Mouse (Mus musculus): ENCODE data around the gene Mthfd1l. TPM values are rescaled to one million over a fixed set of nuclear protein-coding genes. Genes with fewer than 3 reads are reported as not detected.

Gene Mthfd1l
- total and polyA plus RNA-seq, 3 experiments = 0.27 to 0.99 (median 0.77) TPM

DNA sequence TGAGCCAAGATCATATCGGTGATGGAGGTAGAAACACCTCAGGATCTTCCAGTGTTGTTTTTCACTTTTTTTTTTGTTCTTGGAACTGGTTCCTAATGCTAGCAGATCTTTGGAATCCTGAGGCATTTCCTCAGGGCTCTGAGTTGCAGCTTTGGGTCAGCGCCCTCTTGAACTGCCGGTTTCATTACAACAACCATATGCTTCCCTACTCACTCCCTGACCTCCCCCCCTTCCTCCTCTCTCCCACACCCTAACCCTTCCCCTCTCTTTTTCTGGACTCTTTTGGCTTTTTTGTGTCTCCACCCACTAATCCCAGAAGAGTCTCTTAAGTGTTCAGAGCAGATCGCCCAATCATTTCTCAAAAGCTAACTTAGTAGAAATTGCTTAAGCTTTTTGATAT lies 156.0 kb downstream of the Mthfd1l start:
- peaks cover 7% of the 10 kb centered on the region for H3K4me1 ChIP-seq (ENCODE audit: control insufficient read depth, insufficient read depth, low read length)
- no peak overlapping the region for H3K9ac ChIP-seq (ENCODE audit: low read depth, low read length)
- H3K36me3 ChIP-seq (ENCODE audit: control insufficient read depth, insufficient read depth, low read length) = no peaks in the 10 kb centered on the region
- H3K27me3 ChIP-seq (ENCODE audit: control insufficient read depth, insufficient read depth, low read length) = no peaks in the 10 kb centered on the region
- peak; percentile 34 to 61 for DNase-seq
- H3K27ac ChIP-seq = peak overlapping the region; percentile 47
- TF ChIP-seq CTCF (IDR thresholded peaks at IDR 0.05) (no peak), EP300 (IDR thresholded peaks at IDR 0.05; ENCODE audit: insufficient read depth, low read depth, low read length) (peak; percentile 76; the same call in 1 of the 2 replicates), POLR2A (IDR thresholded peaks at IDR 0.05; ENCODE audit: insufficient read depth, low read depth, low read length) (no peak)
- intact Hi-C loops (cut with DNase I) = no loop called here
- 36% methylated on average over 4 of the region's 4 CpGs for WGBS
- H3K79me2 ChIP-seq (replicated peaks; ENCODE audit: control insufficient read depth, insufficient read depth, low read length) = no peaks in the 10 kb centered on the region
- H3K4me3 ChIP-seq = no peak overlapping the region

DNA sequence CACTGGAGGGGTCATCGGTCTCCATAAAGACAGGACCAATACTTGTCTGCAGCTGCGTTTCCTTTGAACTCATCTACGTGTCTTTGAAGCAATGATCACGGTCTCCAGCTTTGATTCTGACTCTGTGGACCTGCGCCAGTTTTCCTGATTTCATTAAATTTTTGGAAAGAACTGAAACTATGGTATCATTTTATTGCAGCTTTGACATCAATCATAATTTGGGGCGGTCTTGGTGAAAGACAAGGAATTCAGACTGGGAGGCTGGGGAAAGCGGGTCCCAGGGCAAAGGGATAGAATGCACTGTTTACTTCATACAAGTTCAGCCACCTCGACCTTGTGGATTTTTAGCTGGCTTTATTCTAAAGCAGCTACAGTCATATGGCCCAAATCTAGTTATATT lies 156.5 kb downstream of the Mthfd1l start:
- Histone ChIP-seq H3K4me3 (no peak overlapping the region), H3K36me3 (ENCODE audit: control insufficient read depth, insufficient read depth, low read length) (no peaks in the 10 kb centered on the region), H3K79me2 (replicated peaks; ENCODE audit: control insufficient read depth, insufficient read depth, low read length) (no peaks in the 10 kb centered on the region), H3K27me3 (ENCODE audit: control insufficient read depth, insufficient read depth, low read length) (no peaks in the 10 kb centered on the region), H3K4me1 (ENCODE audit: control insufficient read depth, insufficient read depth, low read length) (peaks cover 7% of the 10 kb centered on the region), H3K27ac (peak overlapping the region; percentile 47), H3K9ac (ENCODE audit: low read depth, low read length) (no peak overlapping the region)
- intact Hi-C loops (cut with DNase I) = no loop called here
- DNase-seq = no peak
- no peak for TF ChIP-seq CTCF (IDR thresholded peaks at IDR 0.05)
- TF ChIP-seq EP300 (IDR thresholded peaks at IDR 0.05; ENCODE audit: insufficient read depth, low read depth, low read length) = no peak
- TF ChIP-seq POLR2A (IDR thresholded peaks at IDR 0.05; ENCODE audit: insufficient read depth, low read depth, low read length) = no peak
- 80% methylated on average over 8 of the region's 8 CpGs for WGBS

DNA sequence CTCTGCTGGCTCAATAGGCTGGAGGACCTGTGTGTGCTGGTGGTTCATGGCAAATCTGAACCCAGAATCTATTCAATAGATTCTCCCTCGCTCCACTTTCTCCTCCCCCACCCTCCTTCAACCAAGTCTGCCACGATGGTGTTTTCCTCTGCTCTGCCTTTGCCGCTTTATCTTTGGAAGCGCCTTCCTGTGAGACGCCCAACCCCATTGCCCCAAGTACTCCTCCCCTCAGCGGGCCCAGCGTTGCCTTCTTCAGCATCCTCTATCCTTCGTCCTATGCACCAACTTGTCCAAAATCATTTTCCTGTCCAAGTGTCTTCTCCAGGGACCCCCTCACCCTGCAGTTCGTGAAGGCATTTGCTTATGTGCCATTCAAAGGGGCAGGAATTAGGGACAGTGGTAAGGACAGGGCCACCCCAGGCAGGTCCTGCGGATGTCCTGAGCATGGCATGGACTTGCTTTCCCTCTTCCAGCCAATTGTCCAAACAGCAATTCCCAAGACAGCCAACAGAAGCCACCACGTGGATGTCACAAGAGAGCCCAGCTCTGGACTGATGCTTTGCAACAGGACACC lies 157.2 kb downstream of the Mthfd1l start:
- Histone ChIP-seq H3K27me3 (ENCODE audit: control insufficient read depth, insufficient read depth, low read length) (no peaks in the 10 kb centered on the region), H3K4me3 (no peak overlapping the region), H3K36me3 (ENCODE audit: control insufficient read depth, insufficient read depth, low read length) (no peaks in the 10 kb centered on the region), H3K27ac (no peak overlapping the region), H3K4me1 (ENCODE audit: control insufficient read depth, insufficient read depth, low read length) (peaks cover 7% of the 10 kb centered on the region), H3K79me2 (replicated peaks; ENCODE audit: control insufficient read depth, insufficient read depth, low read length) (no peaks in the 10 kb centered on the region), H3K9ac (ENCODE audit: low read depth, low read length) (no peak overlapping the region)
- intact Hi-C loops (cut with DNase I) = loop anchor here (5.0 kb wide), 1 partner anchor 38 kb away; no protein-coding TSS in a partner anchor
- 58% methylated on average over 11 of the region's 11 CpGs for WGBS
- DNase-seq = no peak
- TF ChIP-seq CTCF (IDR thresholded peaks at IDR 0.05) (no peak), POLR2A (IDR thresholded peaks at IDR 0.05; ENCODE audit: insufficient read depth, low read depth, low read length) (no peak), EP300 (IDR thresholded peaks at IDR 0.05; ENCODE audit: insufficient read depth, low read depth, low read length) (no peak)

- H3K9ac ChIP-seq (ENCODE audit: low read depth, low read length) = no peak overlapping the region
- peaks cover 7% of the 10 kb centered on the region for H3K4me1 ChIP-seq (ENCODE audit: control insufficient read depth, insufficient read depth, low read length)
- no peaks in the 10 kb centered on the region for H3K36me3 ChIP-seq (ENCODE audit: control insufficient read depth, insufficient read depth, low read length)
- no peak overlapping the region for H3K4me3 ChIP-seq
- H3K27ac ChIP-seq = no peak overlapping the region
- H3K27me3 ChIP-seq (ENCODE audit: control insufficient read depth, insufficient read depth, low read length) = no peaks in the 10 kb centered on the region
- no peaks in the 10 kb centered on the region for H3K79me2 ChIP-seq (replicated peaks; ENCODE audit: control insufficient read depth, insufficient read depth, low read length)
- DNase-seq = no peak
- WGBS = 54% methylated on average over 7 of the region's 7 CpGs
- TF ChIP-seq EP300 (IDR thresholded peaks at IDR 0.05; ENCODE audit: insufficient read depth, low read depth, low read length) (no peak), CTCF (IDR thresholded peaks at IDR 0.05) (no peak), POLR2A (IDR thresholded peaks at IDR 0.05; ENCODE audit: insufficient read depth, low read depth, low read length) (no peak)
- intact Hi-C loops (cut with DNase I) = loop anchor here (5.0 kb wide), 1 partner anchor 40 kb away; no protein-coding TSS in a partner anchor
Measured at GRCm38 (mm10) chr10:4132735-4133134, 159.8 kb downstream of the Mthfd1l start.

- intact Hi-C loops (cut with DNase I) = no loop called here
- 87% methylated on average over 5 of the region's 5 CpGs for WGBS
- H3K27ac ChIP-seq = no peak overlapping the region
Measured at GRCm38 (mm10) chr10:4135100-4135764, 162.3 kb downstream of the Mthfd1l start.

GRCm38 (mm10) chr10:4139531-4139930 lies 166.6 kb downstream of the Mthfd1l start:
- WGBS = 69% methylated on average over 3 of the region's 3 CpGs
- DNase-seq = no peak
- H3K79me2 ChIP-seq (replicated peaks; ENCODE audit: control insufficient read depth, insufficient read depth, low read length) = no peaks in the 10 kb centered on the region
- no peak for TF ChIP-seq EP300 (IDR thresholded peaks at IDR 0.05; ENCODE audit: insufficient read depth, low read depth, low read length)
- no peak for TF ChIP-seq CTCF (IDR thresholded peaks at IDR 0.05)
- no peak for TF ChIP-seq POLR2A (IDR thresholded peaks at IDR 0.05; ENCODE audit: insufficient read depth, low read depth, low read length)
- H3K27ac ChIP-seq = no peak overlapping the region
- no peaks in the 10 kb centered on the region for H3K27me3 ChIP-seq (ENCODE audit: control insufficient read depth, insufficient read depth, low read length)
- no peaks in the 10 kb centered on the region; the same call in 1 of the 2 replicates for H3K4me1 ChIP-seq (ENCODE audit: control insufficient read depth, insufficient read depth, low read length)
- H3K4me3 ChIP-seq = no peak overlapping the region
- H3K36me3 ChIP-seq (ENCODE audit: control insufficient read depth, insufficient read depth, low read length) = no peaks in the 10 kb centered on the region
- no peak overlapping the region for H3K9ac ChIP-seq (ENCODE audit: low read depth, low read length)
- intact Hi-C loops (cut with DNase I) = no loop called here

More at GRCm38 (mm10) chr10:4135100-4135764, 162.3 kb downstream of the Mthfd1l start:
- H3K4me1 ChIP-seq (ENCODE audit: control insufficient read depth, insufficient read depth, low read length) = no peaks in the 10 kb centered on the region; the same call in 1 of the 2 replicates
- no peaks in the 10 kb centered on the region for H3K79me2 ChIP-seq (replicated peaks; ENCODE audit: control insufficient read depth, insufficient read depth, low read length)
- no peaks in the 10 kb centered on the region for H3K36me3 ChIP-seq (ENCODE audit: control insufficient read depth, insufficient read depth, low read length)
- TF ChIP-seq POLR2A (IDR thresholded peaks at IDR 0.05; ENCODE audit: insufficient read depth, low read depth, low read length) = no peak
- TF ChIP-seq CTCF (IDR thresholded peaks at IDR 0.05) = no peak
- TF ChIP-seq EP300 (IDR thresholded peaks at IDR 0.05; ENCODE audit: insufficient read depth, low read depth, low read length) = no peak
- DNase-seq = no peak
- no peak overlapping the region for H3K4me3 ChIP-seq
- H3K27me3 ChIP-seq (ENCODE audit: control insufficient read depth, insufficient read depth, low read length) = no peaks in the 10 kb centered on the region
- H3K9ac ChIP-seq (ENCODE audit: low read depth, low read length) = no peak overlapping the region

Measured in heart, adult 2 months (tissue).